Mouse (Mus musculus): ENCODE results near the gene Mat2a.
A peak's percentile ranks its signal among the peaks of the same experiment; 100 is the strongest.

GRCm38 (mm10) chr6:72389941-72390771, 49.2 kb downstream of the Mat2a start, which contains the start of gene Vamp8:
- TF ChIP-seq CTCF (IDR thresholded peaks at IDR 0.05; ENCODE audit: borderline replicate concordance, control insufficient read depth, extremely low read depth, insufficient read depth, low read length, poor library complexity) (peak; percentile 5; the same call in 1 of the 2 replicates), POLR2A (IDR thresholded peaks at IDR 0.05; ENCODE audit: control insufficient read depth, extremely low read depth, insufficient read depth, low read length, poor library complexity) (peak; percentile 18; the same call in 1 of the 2 replicates)
